Mouse (Mus musculus) stomach, embryonic 16.5 days (tissue): Measurements from ENCODE around the gene 4930539E08Rik. TPM values are rescaled to one million over a fixed set of nuclear protein-coding genes. Genes with fewer than 3 reads are reported as not detected.

Experiments
- ATAC-seq: fragments of 200-750 bp; cut with Nextera tagmentation; 2 replicates; pipeline ENCODE4 v1.8.0; 2017; ENCODE audit warnings: moderate number of reproducible peaks, moderate TSS enrichment; ENCODE audit not compliant: insufficient read depth, low FRiP score
- H3K27ac ChIP-seq: fragments of 300-500 bp; sonication (generic); 2 replicates; pipeline ENCODE4 v1.5.1; 2014; ENCODE audit warnings: low read length
- H3K27me3 ChIP-seq: fragments of 300-500 bp; sonication (generic); 2 replicates; pipeline ENCODE4 v1.6.1; 2014; ENCODE audit warnings: low read length, control low read depth, mixed read lengths; ENCODE audit not compliant: control insufficient read depth, insufficient read depth
- H3K36me3 ChIP-seq: fragments of 300-500 bp; sonication (generic); 2 replicates; pipeline ENCODE4 v1.6.1; 2014; ENCODE audit warnings: low read length; ENCODE audit not compliant: control insufficient read depth, insufficient read depth
- H3K4me1 ChIP-seq: fragments of 300-500 bp; sonication (generic); 2 replicates; pipeline ENCODE4 v1.6.1; 2014; ENCODE audit warnings: low read length, control low read depth, mixed read lengths; ENCODE audit not compliant: control insufficient read depth, insufficient read depth
- H3K4me2 ChIP-seq: fragments of 300-500 bp; sonication (generic); 2 replicates; pipeline ENCODE4 v1.6.1; 2014; ENCODE audit warnings: low read depth, low read length, mixed read lengths
- H3K4me3 ChIP-seq: fragments of 300-500 bp; sonication (generic); replicated peaks from 2 replicates; pipeline ENCODE4 v1.5.1; 2014; ENCODE audit warnings: mild to moderate bottlenecking, low read length
- H3K9ac ChIP-seq: fragments of 300-500 bp; sonication (generic); 2 replicates; pipeline ENCODE4 v1.6.1; 2014; ENCODE audit warnings: low read length
- H3K9me3 ChIP-seq: fragments of 300-500 bp; sonication (generic); replicated peaks from 2 replicates; pipeline ENCODE4 v1.6.1; 2016; ENCODE audit warnings: low read length, control low read depth; ENCODE audit not compliant: control insufficient read depth
- WGBS: fragments of 180-500 bp; shearing (Covaris S2); extraction: QIAGEN DNeasy Blood & Tissue Kit; methylation state at CpG from one replicate; pipeline ENCODE4 v1.1.7; 2014; 5-methylcytosine and 5-hydroxymethylcytosine counted together
- polyA plus RNA-seq: library from polyadenylated mRNA; unstranded; fragments of >200 nt; fragmentation: Nextera tagmentation; extraction: Ambion mirVana; gene quantifications from 2 replicates; pipeline ENCODE4 v1.2.1, GENCODE M21; 2015

The 4930539E08Rik gene
- polyA plus RNA-seq, 1 experiment from 2014 or later, result 0.25 TPM

- ATAC-seq, result no peak; the same call in 1 of the 2 replicates
- Histone ChIP-seq H3K9ac (no peak overlapping the region; the same call in 1 of the 2 replicates), H3K27me3 (no peaks in the 10 kb centered on the region), H3K9me3 (no peaks in the 10 kb centered on the region), H3K27ac (no peak overlapping the region), H3K4me2 (no peak overlapping the region), H3K4me1 (peaks cover 2% of the 10 kb centered on the region; the same call in 1 of the 2 replicates), H3K36me3 (no peaks in the 10 kb centered on the region), H3K4me3 (no peak overlapping the region)
- 36% methylated on average over 23 of the region's 23 CpGs for WGBS
These were observed 10.4 kb downstream of the 4930539E08Rik start for GRCm38 (mm10) chr17:28904546-28905376.

GRCm38 (mm10) chr17:28901559-28901958 lies 13.6 kb downstream of the 4930539E08Rik start:
- Histone ChIP-seq H3K4me1 (no peaks in the 10 kb centered on the region), H3K4me3 (no peak overlapping the region), H3K27ac (no peak overlapping the region), H3K27me3 (no peaks in the 10 kb centered on the region), H3K36me3 (no peaks in the 10 kb centered on the region), H3K9me3 (no peaks in the 10 kb centered on the region), H3K4me2 (no peak overlapping the region), H3K9ac (no peak overlapping the region)
- no peak for ATAC-seq
- 68% methylated on average over 4 of the region's 4 CpGs for WGBS

- H3K9ac ChIP-seq, result no peak overlapping the region; the same call in 1 of the 2 replicates
- 70% methylated on average over 19 of the region's 19 CpGs for WGBS
- no peaks in the 10 kb centered on the region for H3K4me1 ChIP-seq
- ATAC-seq, result no peak
- no peak overlapping the region for H3K27ac ChIP-seq
- H3K4me3 ChIP-seq, result no peak overlapping the region
- H3K9me3 ChIP-seq, result no peaks in the 10 kb centered on the region
- H3K27me3 ChIP-seq, result no peaks in the 10 kb centered on the region
- H3K36me3 ChIP-seq, result no peaks in the 10 kb centered on the region
- H3K4me2 ChIP-seq, result no peak overlapping the region
These were observed 15.7 kb downstream of the 4930539E08Rik start for GRCm38 (mm10) chr17:28899427-28899826.

GRCm38 (mm10) chr17:28898249-28898648 lies 16.9 kb downstream of the 4930539E08Rik start:
- H3K27ac ChIP-seq, result no peak overlapping the region
- no peak overlapping the region for H3K4me2 ChIP-seq
- no peaks in the 10 kb centered on the region for H3K27me3 ChIP-seq
- H3K4me1 ChIP-seq, result no peaks in the 10 kb centered on the region
- H3K9ac ChIP-seq, result no peak overlapping the region
- no peak overlapping the region for H3K4me3 ChIP-seq
- no peaks in the 10 kb centered on the region for H3K9me3 ChIP-seq
- H3K36me3 ChIP-seq, result no peaks in the 10 kb centered on the region
- WGBS, result 62% methylated on average over 5 of the region's 5 CpGs
- no peak for ATAC-seq

GRCm38 (mm10) chr17:28897817-28898216 lies 17.3 kb downstream of the 4930539E08Rik start:
- WGBS, result 85% methylated on average over 5 of the region's 5 CpGs
- Histone ChIP-seq H3K9me3 (no peaks in the 10 kb centered on the region), H3K27me3 (no peaks in the 10 kb centered on the region), H3K9ac (no peak overlapping the region), H3K4me3 (no peak overlapping the region), H3K4me1 (no peaks in the 10 kb centered on the region), H3K4me2 (no peak overlapping the region), H3K36me3 (no peaks in the 10 kb centered on the region), H3K27ac (no peak overlapping the region)
- ATAC-seq, result no peak

GRCm38 (mm10) chr17:28896095-28896780 lies 18.9 kb downstream of the 4930539E08Rik start:
- no peaks in the 10 kb centered on the region for H3K4me1 ChIP-seq
- WGBS, result 91% methylated on average over 11 of the region's 11 CpGs
- no peak overlapping the region for H3K4me3 ChIP-seq
- no peak overlapping the region for H3K4me2 ChIP-seq
- ATAC-seq, result no peak
- no peaks in the 10 kb centered on the region for H3K36me3 ChIP-seq
- no peak overlapping the region for H3K9ac ChIP-seq
- no peaks in the 10 kb centered on the region for H3K9me3 ChIP-seq
- H3K27me3 ChIP-seq, result no peaks in the 10 kb centered on the region
- H3K27ac ChIP-seq, result no peak overlapping the region

- Histone ChIP-seq H3K27me3 (no peaks in the 10 kb centered on the region), H3K9me3 (no peaks in the 10 kb centered on the region), H3K9ac (no peak overlapping the region), H3K27ac (no peak overlapping the region), H3K4me1 (no peaks in the 10 kb centered on the region), H3K4me3 (no peak overlapping the region), H3K36me3 (no peaks in the 10 kb centered on the region), H3K4me2 (no peak overlapping the region)
- WGBS, result 94% methylated on average over 21 of the region's 21 CpGs
- no peak for ATAC-seq
These were observed 19.8 kb downstream of the 4930539E08Rik start for GRCm38 (mm10) chr17:28895217-28895875.

- no peak for ATAC-seq
- Histone ChIP-seq H3K4me3 (no peak overlapping the region), H3K4me2 (no peak overlapping the region), H3K9me3 (no peaks in the 10 kb centered on the region), H3K36me3 (no peaks in the 10 kb centered on the region), H3K27ac (no peak overlapping the region), H3K27me3 (no peaks in the 10 kb centered on the region), H3K4me1 (no peaks in the 10 kb centered on the region), H3K9ac (no peak overlapping the region)
- 84% methylated on average over 11 of the region's 11 CpGs for WGBS
These were observed 20.9 kb downstream of the 4930539E08Rik start for GRCm38 (mm10) chr17:28894050-28894767.
